Mouse (Mus musculus) liver, embryonic 14.5 days (tissue): ENCODE results near the gene Atg16l2. TPM values are rescaled to one million over a fixed set of nuclear protein-coding genes. Genes with fewer than 3 reads are reported as not detected.

Experiments used
- ATAC-seq: fragments of 200-750 bp; cut with Nextera tagmentation; 2 replicates; pipeline ENCODE4 v1.8.0; 2017; ENCODE audit warnings: moderate number of reproducible peaks, mild to moderate bottlenecking, moderate library complexity; ENCODE audit not compliant: insufficient read depth
- DNase-seq, 3 experiments: peaks; one replicate each; pipeline ENCODE4 v3.0.0-alpha.2; 2012 to 2013; ENCODE audit warnings: low read depth in 3 of 3, low spot score in 3 of 3
- H3K27ac ChIP-seq: fragments of 300-500 bp; sonication (generic); 2 replicates; pipeline ENCODE4 v1.5.1; 2014; ENCODE audit warnings: moderate library complexity, mild to moderate bottlenecking, control low read depth, inconsistent platforms
- H3K27me3 ChIP-seq: fragments of 300-500 bp; sonication (generic); 2 replicates; pipeline ENCODE4 v1.6.1; 2014; ENCODE audit warnings: mild to moderate bottlenecking, low read length, moderate library complexity; ENCODE audit not compliant: control insufficient read depth, insufficient read depth
- H3K36me3 ChIP-seq: fragments of 300-500 bp; sonication (generic); replicated peaks from 2 replicates; pipeline ENCODE4 v1.6.1; 2014; ENCODE audit warnings: low read depth; ENCODE audit not compliant: control insufficient read depth, insufficient read depth
- H3K4me1 ChIP-seq, 2 experiments: fragments of 200-500 bp in 1 of 2; fragments of 300-500 bp in 1 of 2; sonication (generic) in 1 of 2; replicated peaks; 2 replicates each; pipeline ENCODE4 v1.6.1; 2012 to 2014; ENCODE audit warnings: antibody characterized with exemption in 1 of 2, inconsistent platforms in 1 of 2, low read length in 1 of 2; ENCODE audit not compliant: control insufficient read depth in 2 of 2, insufficient read depth in 2 of 2
- H3K4me2 ChIP-seq: fragments of 300-500 bp; sonication (generic); 2 replicates; pipeline ENCODE4 v1.6.1; 2014; ENCODE audit warnings: low read depth, mild to moderate bottlenecking, control low read depth, moderate library complexity
- H3K4me3 ChIP-seq, 2 experiments: fragments of 200-500 bp in 1 of 2; fragments of 300-500 bp in 1 of 2; sonication (generic) in 1 of 2; 2 replicates each; pipeline ENCODE4 v1.5.1; 2012 to 2014; ENCODE audit warnings: low read depth in 2 of 2, low read length in 2 of 2, mild to moderate bottlenecking in 2 of 2, control low read depth in 1 of 2, inconsistent platforms in 1 of 2, moderate library complexity in 1 of 2; ENCODE audit not compliant: insufficient read depth in 1 of 2
- H3K9ac ChIP-seq: fragments of 300-500 bp; sonication (generic); replicated peaks from 2 replicates; pipeline ENCODE4 v1.6.1; 2014; ENCODE audit warnings: mild to moderate bottlenecking, control low read depth, moderate library complexity
- H3K9me3 ChIP-seq: fragments of 300-500 bp; sonication (generic); 2 replicates; pipeline ENCODE4 v1.6.1; 2016; ENCODE audit warnings: low read length, mixed read lengths; ENCODE audit not compliant: control insufficient read depth
- CTCF ChIP-seq: IDR thresholded peaks from 2 replicates; pipeline ENCODE4 v1.5.1; 2016; ENCODE audit warnings: antibody characterized with exemption, low read depth, control low read depth
- EP300 ChIP-seq: IDR thresholded peaks from 2 replicates; pipeline ENCODE4 v1.6.1; 2016; ENCODE audit warnings: antibody characterized with exemption, low read depth
- WGBS: fragments of 180-500 bp; shearing (Covaris S2); extraction: QIAGEN DNeasy Blood & Tissue Kit; methylation state at CpG from one replicate; pipeline ENCODE4 v1.1.7; 2014; ENCODE audit not compliant: insufficient replicate concordance; 5-methylcytosine and 5-hydroxymethylcytosine counted together
- polyA plus RNA-seq, 2 experiments: library from polyadenylated mRNA; depleted of rRNA in 1 of 2; stranded (reverse) in 1 of 2; unstranded in 1 of 2; fragments of >200 nt; fragmentation: Nextera tagmentation in 1 of 2; extraction: Ambion mirVana in 1 of 2; gene quantifications; 2 replicates each; pipeline versions ENCODE4 v1.2.1 to v1.2.3; 2012 to 2014

The Atg16l2 gene
- polyA plus RNA-seq, 2 experiments = 1.8 to 3.1 TPM

- no peak overlapping the region for H3K4me2 ChIP-seq
- H3K4me1 ChIP-seq = no peaks in the 10 kb centered on the region
- WGBS = 83% methylated on average over 10 of the region's 10 CpGs
- H3K27me3 ChIP-seq = no peaks in the 10 kb centered on the region
- H3K36me3 ChIP-seq = no peaks in the 10 kb centered on the region
- no peak overlapping the region for H3K4me3 ChIP-seq
- H3K9ac ChIP-seq = no peak overlapping the region
- H3K27ac ChIP-seq = no peak overlapping the region
- no peak for ATAC-seq
- no peak for TF ChIP-seq CTCF
- TF ChIP-seq EP300 = no peak
- H3K9me3 ChIP-seq = no peaks in the 10 kb centered on the region
- no peak for DNase-seq
Observed at GRCm38 (mm10) chr7:101290401-101290800, 11.7 kb downstream of the Atg16l2 start.

GRCm38 (mm10) chr7:101288436-101288835 lies 13.6 kb downstream of the Atg16l2 start:
- Histone ChIP-seq H3K4me2 (no peak overlapping the region), H3K9me3 (no peaks in the 10 kb centered on the region)
- no peak for DNase-seq

DNA sequence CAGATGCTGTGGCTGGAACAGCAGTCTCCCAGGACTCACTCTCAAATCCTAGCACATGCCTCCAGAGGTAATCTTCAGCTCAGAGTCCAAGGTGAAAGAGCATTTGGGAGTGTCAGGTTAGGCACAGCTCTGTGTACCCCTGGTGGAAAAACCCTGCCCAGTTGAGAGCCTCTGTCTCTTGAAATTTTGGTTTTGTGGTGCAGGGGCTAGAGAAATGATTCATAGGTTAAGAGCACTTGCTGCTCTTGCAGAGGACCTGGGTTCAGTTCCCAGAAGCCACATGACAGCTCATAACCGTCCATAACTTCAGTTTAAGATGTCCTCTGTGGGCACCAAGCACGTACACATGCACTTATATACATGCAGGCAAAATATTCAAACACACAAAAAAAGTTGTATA lies 14.2 kb downstream of the Atg16l2 start:
- H3K9me3 ChIP-seq = no peaks in the 10 kb centered on the region
- no peaks in the 10 kb centered on the region for H3K4me1 ChIP-seq
- ATAC-seq (no peak), DNase-seq (no peak)
- no peaks in the 10 kb centered on the region for H3K36me3 ChIP-seq
- no peak overlapping the region for H3K27ac ChIP-seq
- no peak overlapping the region for H3K4me3 ChIP-seq
- no peaks in the 10 kb centered on the region for H3K27me3 ChIP-seq
- H3K4me2 ChIP-seq = no peak overlapping the region
- TF ChIP-seq CTCF (no peak), EP300 (no peak)
- WGBS = 56% methylated on average over 2 of the region's 2 CpGs
- no peak overlapping the region for H3K9ac ChIP-seq

More at GRCm38 (mm10) chr7:101288436-101288835, 13.6 kb downstream of the Atg16l2 start:
- WGBS = 28% methylated on average over 4 of the region's 4 CpGs
- Histone ChIP-seq H3K36me3 (no peaks in the 10 kb centered on the region), H3K27me3 (no peaks in the 10 kb centered on the region), H3K9ac (no peak overlapping the region), H3K4me1 (no peaks in the 10 kb centered on the region), H3K27ac (no peak overlapping the region), H3K4me3 (no peak overlapping the region)
- no peak for ATAC-seq
- TF ChIP-seq CTCF (peak; percentile 84), EP300 (no peak)

DNA sequence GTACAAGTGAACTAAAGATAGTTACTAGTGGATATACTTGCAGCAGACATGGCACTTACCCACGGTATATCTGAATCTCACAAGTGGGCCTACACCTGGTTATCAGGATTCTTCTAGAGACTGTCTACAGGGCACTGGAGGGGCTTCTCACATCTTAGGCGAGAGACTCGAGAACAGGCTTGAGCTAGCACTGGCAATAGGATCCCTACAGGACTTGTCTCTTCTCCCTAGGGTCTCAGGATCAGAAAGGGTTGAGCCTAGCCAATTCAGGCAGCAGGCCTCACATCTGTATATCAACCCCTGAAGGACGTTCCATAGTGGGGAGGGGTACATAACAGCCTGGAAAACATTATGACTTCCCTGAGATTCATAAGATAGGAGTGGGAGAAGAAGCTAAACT lies 15.2 kb downstream of the Atg16l2 start:
- WGBS = 67% methylated on average over 4 of the region's 4 CpGs
- no peak overlapping the region for H3K27ac ChIP-seq
- no peak for ATAC-seq

DNA sequence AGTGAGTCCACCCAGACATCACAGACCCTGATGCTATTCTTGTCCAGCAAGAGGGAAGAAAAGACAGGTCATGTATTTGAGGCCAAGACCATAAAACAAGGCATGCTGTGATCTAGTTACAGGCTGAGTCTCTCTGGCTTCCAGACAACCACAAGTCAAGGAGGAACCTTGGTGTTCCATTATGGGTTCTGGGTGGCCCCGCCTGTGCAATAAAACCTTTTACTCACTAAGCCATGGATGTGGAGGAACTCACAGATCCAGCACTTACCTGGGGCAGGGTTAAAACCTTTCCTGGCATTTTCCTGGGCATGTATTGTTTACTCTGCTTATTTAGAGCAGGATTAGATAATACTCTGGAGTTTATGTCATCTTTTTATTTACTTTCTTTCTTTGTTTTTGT lies 17.5 kb downstream of the Atg16l2 start:
- DNase-seq = no peak
- no peaks in the 10 kb centered on the region for H3K27me3 ChIP-seq
- no peak for TF ChIP-seq CTCF
- no peak for TF ChIP-seq EP300
- H3K9ac ChIP-seq = no peak overlapping the region
- H3K9me3 ChIP-seq = no peaks in the 10 kb centered on the region
- no peaks in the 10 kb centered on the region for H3K36me3 ChIP-seq
- 68% methylated on average over 1 of the region's 1 CpGs for WGBS
- no peak overlapping the region for H3K4me3 ChIP-seq
- no peak overlapping the region for H3K27ac ChIP-seq
- no peak for ATAC-seq
- no peak overlapping the region for H3K4me2 ChIP-seq
- H3K4me1 ChIP-seq = no peaks in the 10 kb centered on the region

More for the DNA sequence above, 15.2 kb downstream of the Atg16l2 start:
- no peaks in the 10 kb centered on the region for H3K4me1 ChIP-seq
- H3K36me3 ChIP-seq = no peaks in the 10 kb centered on the region
- H3K4me2 ChIP-seq = no peak overlapping the region
- DNase-seq = no peak
- no peak overlapping the region for H3K9ac ChIP-seq
- H3K4me3 ChIP-seq = no peak overlapping the region
- H3K27me3 ChIP-seq = no peaks in the 10 kb centered on the region
- H3K9me3 ChIP-seq = no peaks in the 10 kb centered on the region
- TF ChIP-seq EP300 (no peak), CTCF (no peak)
